Mouse (Mus musculus): ENCODE results near the gene Mafg. TPM values are rescaled to one million over a fixed set of nuclear protein-coding genes. Genes with fewer than 3 reads are reported as not detected.
"Not testable (repeated sequence)": the region's sequence is repeated elsewhere in the genome, so short reads cannot be mapped to it uniquely, and the experiment has no call there.

Mafg gene
- polyA plus RNA-seq (2016; fragmentation: Nextera tagmentation; extraction: Ambion mirVana): 20.2 and 22.7 TPM in 2 replicates

DNA sequence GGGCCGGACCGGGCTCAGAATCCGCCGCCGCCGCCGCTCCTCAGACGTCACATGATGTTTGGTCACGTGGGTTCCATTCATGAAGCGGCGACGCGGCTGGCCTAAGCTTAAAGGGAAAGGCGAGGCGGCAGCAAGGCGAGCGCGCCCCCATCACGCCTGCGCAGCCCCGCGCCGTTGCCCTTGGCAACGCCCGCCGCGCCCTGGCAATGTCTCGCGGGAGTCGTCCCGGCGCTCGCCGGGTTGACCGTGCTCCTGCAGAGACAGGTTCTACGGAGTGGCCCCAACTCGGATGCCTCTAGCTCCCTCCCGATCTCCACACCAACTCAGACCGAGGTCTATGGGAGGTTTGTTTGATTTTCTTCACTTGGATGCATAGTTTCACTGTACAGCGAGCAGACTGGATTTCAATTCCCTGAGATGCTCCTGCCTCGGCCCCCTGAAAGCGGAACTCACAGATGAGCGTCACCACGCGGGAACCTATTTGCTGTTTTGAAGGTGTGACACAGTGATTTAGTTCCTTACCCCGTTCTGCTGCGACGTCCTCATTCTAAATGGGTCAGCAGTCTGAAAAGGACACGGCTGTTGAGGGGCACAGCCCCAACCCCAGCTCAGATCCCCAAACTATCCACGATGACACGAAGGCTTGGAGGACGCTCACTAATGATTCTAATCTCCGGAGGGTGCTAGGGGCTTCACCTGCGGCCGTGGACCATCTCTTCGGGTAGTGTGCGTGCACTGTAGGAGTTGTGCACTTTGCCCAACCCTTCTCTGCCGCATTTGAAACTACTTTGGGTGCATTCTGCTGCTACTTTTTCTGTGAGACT, at the start of gene Mafg:
Gene Mafg, minus strand, starts transcription at position 81 of the 824 bp plus-strand sequence.
- 11% methylated on average over 58 of the region's 58 CpGs for WGBS
- Histone ChIP-seq H3K9me3 (no peaks in the 10 kb centered on the region), H3K27me3 (ENCODE audit: poor library complexity, severe bottlenecking) (no peaks in the 10 kb centered on the region), H3K36me3 (replicated peaks) (peaks cover 17% of the 10 kb centered on the region), H3K4me3 (peak within 1 kb of the TSS; percentile 96), H3K27ac (peak within 1 kb of the TSS; percentile 97), H3K4me1 (peaks cover 69% of the 10 kb centered on the region)
- DNase-seq (ENCODE audit: extremely low spot score, low spot score): peak; percentile 94

- Histone ChIP-seq H3K27me3 (ENCODE audit: poor library complexity, severe bottlenecking) (no peaks in the 10 kb centered on the region), H3K4me3 (no peak overlapping the region)
- 95% methylated on average over 5 of the region's 5 CpGs for WGBS
These were observed 49.3 kb upstream of the Mafg start for GRCm38 (mm10) chr11:120682683-120683082.

GRCm38 (mm10) chr11:120679909-120680308, 46.5 kb upstream of the Mafg start:
- H3K4me1 ChIP-seq: 0 out of 2 replicates have a peak, but pooled peaks cover 4% of the 10 kb centered on the region
- no peak overlapping the region for H3K4me3 ChIP-seq
- H3K27ac ChIP-seq: no peak overlapping the region
- 85% methylated on average over 3 of the region's 3 CpGs for WGBS
- H3K36me3 ChIP-seq (replicated peaks): peaks cover 88% of the 10 kb centered on the region
- H3K27me3 ChIP-seq (ENCODE audit: poor library complexity, severe bottlenecking): no peaks in the 10 kb centered on the region
- H3K9me3 ChIP-seq: no peaks in the 10 kb centered on the region
- DNase-seq (ENCODE audit: extremely low spot score, low spot score): no peak

More at GRCm38 (mm10) chr11:120682683-120683082, 49.3 kb upstream of the Mafg start:
- no peak for DNase-seq (ENCODE audit: extremely low spot score, low spot score)
- Histone ChIP-seq H3K9me3 (no peaks in the 10 kb centered on the region), H3K36me3 (replicated peaks) (peaks cover 90% of the 10 kb centered on the region), H3K4me1 (no peaks in the 10 kb centered on the region), H3K27ac (no peak overlapping the region)

GRCm38 (mm10) chr11:120676951-120677350, 43.6 kb upstream of the Mafg start:
- Histone ChIP-seq H3K9me3 (no peaks in the 10 kb centered on the region), H3K4me1 (peaks cover 28% of the 10 kb centered on the region), H3K27me3 (ENCODE audit: poor library complexity, severe bottlenecking) (no peaks in the 10 kb centered on the region), H3K4me3 (no peak overlapping the region), H3K27ac (no peak overlapping the region), H3K36me3 (replicated peaks) (peaks cover 72% of the 10 kb centered on the region)
- whole genome bisulfite sequencing: 98% methylated on average over 4 of the region's 4 CpGs
- DNase-seq (ENCODE audit: extremely low spot score, low spot score): no peak

- H3K4me3 ChIP-seq; H3K27me3 ChIP-seq (ENCODE audit: poor library complexity, severe bottlenecking); H3K9me3 ChIP-seq; H3K27ac ChIP-seq; DNase-seq (ENCODE audit: extremely low spot score, low spot score): not testable (repeated sequence)
- WGBS: 80% methylated on average over 5 of the region's 5 CpGs
- peaks cover 63% of the 10 kb centered on the region for H3K36me3 ChIP-seq (replicated peaks)
- H3K4me1 ChIP-seq: peaks cover 28% of the 10 kb centered on the region
These were observed 42.5 kb upstream of the Mafg start for GRCm38 (mm10) chr11:120675875-120676274.

DNA sequence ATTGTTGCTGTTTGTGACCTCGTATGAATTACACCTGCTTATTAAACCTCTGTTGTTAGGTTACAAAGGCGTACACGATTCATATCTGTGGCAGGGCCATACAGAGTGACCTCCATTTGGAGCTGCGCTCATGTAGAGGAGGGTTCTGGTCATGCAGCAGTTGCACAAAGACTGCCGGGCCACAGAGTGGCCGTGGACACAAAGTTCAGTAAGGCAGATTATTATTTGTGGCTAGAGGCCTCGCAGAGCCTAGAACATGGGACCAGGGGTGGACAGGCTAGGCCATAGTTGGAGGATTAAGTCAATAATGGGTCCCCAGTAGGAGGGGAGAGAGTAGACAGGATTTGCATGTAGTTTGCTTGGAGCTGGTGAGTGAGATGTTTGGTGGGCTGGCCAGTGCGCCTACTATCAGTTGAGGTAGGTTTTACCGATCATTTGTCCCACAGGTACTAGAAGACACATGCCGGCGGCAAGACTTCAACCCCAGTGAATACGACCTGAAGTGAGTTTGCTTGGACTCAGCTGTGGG, 40.3 kb upstream of the Mafg start:
- no peaks in the 10 kb centered on the region for H3K27me3 ChIP-seq (ENCODE audit: poor library complexity, severe bottlenecking)
- peaks cover 41% of the 10 kb centered on the region for H3K36me3 ChIP-seq (replicated peaks)
- WGBS: 44% methylated on average over 12 of the region's 12 CpGs
- H3K4me1 ChIP-seq: peaks cover 28% of the 10 kb centered on the region
- peak overlapping the region; percentile 73 for H3K4me3 ChIP-seq
- no peaks in the 10 kb centered on the region for H3K9me3 ChIP-seq
- DNase-seq (ENCODE audit: extremely low spot score, low spot score): no peak
- peak overlapping the region; percentile 97 for H3K27ac ChIP-seq

- Histone ChIP-seq H3K9me3 (no peaks in the 10 kb centered on the region), H3K27me3 (ENCODE audit: poor library complexity, severe bottlenecking) (no peaks in the 10 kb centered on the region)
- WGBS: 1% methylated on average over 83 of the region's 83 CpGs
These were observed 39.5 kb upstream of the Mafg start, which contains the start of gene Aspscr1 for GRCm38 (mm10) chr11:120672687-120673593. Aspscr1 (plus strand) TSS chr11:120672973.

DNA sequence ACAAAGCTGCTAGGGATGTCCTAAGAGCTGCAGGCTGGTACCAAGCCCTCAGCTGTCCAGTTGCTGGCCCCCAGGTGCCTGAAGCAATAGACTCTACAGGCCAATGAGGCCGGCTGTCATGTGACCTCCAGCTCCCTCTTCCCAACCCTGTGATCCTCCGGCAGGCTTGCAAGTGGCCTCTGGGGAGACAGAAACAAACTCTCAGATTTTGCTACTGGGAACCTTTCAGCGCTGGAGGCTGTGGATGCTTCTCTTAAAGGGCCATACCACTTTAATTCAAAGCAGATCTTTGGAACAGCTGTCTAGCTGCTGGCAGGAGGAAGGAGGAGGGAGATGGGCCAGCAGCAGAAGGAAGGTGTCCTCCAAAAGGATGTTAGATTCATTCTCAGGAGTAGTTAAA, 33.2 kb upstream of the Mafg start:
- no peak overlapping the region for H3K4me3 ChIP-seq
- H3K36me3 ChIP-seq (replicated peaks): no peaks in the 10 kb centered on the region
- WGBS: 6% methylated on average over 3 of the region's 3 CpGs
- H3K4me1 ChIP-seq: peaks cover 23% of the 10 kb centered on the region
- DNase-seq (ENCODE audit: extremely low spot score, low spot score): peak; percentile 31
- H3K27ac ChIP-seq: no peak overlapping the region
- H3K27me3 ChIP-seq (ENCODE audit: poor library complexity, severe bottlenecking): peaks cover 44% of the 10 kb centered on the region
- no peaks in the 10 kb centered on the region for H3K9me3 ChIP-seq

More at GRCm38 (mm10) chr11:120672687-120673593, 39.5 kb upstream of the Mafg start, which contains the start of gene Aspscr1:
- Histone ChIP-seq H3K27ac (peak within 1 kb of the TSS; percentile 97), H3K4me1 (peaks cover 28% of the 10 kb centered on the region), H3K4me3 (peak within 1 kb of the TSS; percentile 73), H3K36me3 (replicated peaks) (peaks cover 34% of the 10 kb centered on the region)
- peak; percentile 94 for DNase-seq (ENCODE audit: extremely low spot score, low spot score)

DNA sequence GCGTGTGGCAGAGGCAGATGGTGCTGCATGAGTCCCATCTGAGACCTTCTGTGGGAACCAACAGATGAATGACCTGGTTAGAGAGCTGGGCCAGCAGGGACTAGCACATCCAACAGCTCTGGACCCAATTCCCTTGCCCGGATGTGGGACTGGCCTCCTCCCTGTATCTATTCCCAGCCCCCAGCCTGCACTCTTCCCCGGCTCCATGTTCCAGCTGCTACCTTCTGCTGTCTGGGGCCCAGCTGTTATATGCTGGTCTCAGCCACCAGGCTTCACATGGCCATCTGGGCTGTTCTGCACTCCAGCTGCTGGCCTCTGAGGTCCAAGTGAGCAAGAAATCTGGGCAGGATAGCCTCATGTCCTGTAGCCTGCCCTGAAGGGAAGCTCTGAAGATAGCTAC, 32.0 kb upstream of the Mafg start:
- 86% methylated on average over 3 of the region's 3 CpGs for WGBS
- Histone ChIP-seq H3K36me3 (replicated peaks) (no peaks in the 10 kb centered on the region), H3K27me3 (ENCODE audit: poor library complexity, severe bottlenecking) (peaks cover 57% of the 10 kb centered on the region), H3K4me3 (no peak overlapping the region), H3K27ac (no peak overlapping the region), H3K9me3 (no peaks in the 10 kb centered on the region), H3K4me1 (peaks cover 34% of the 10 kb centered on the region)
- no peak for DNase-seq (ENCODE audit: extremely low spot score, low spot score)

GRCm38 (mm10) chr11:120663714-120664113, 30.3 kb upstream of the Mafg start:
- Histone ChIP-seq H3K4me1 (peaks cover 51% of the 10 kb centered on the region), H3K4me3 (no peak overlapping the region), H3K27me3 (ENCODE audit: poor library complexity, severe bottlenecking) (peaks cover 73% of the 10 kb centered on the region), H3K36me3 (replicated peaks) (no peaks in the 10 kb centered on the region), H3K27ac (no peak overlapping the region), H3K9me3 (no peaks in the 10 kb centered on the region)
- WGBS: 75% methylated on average over 5 of the region's 5 CpGs
- no peak for DNase-seq (ENCODE audit: extremely low spot score, low spot score)

DNA sequence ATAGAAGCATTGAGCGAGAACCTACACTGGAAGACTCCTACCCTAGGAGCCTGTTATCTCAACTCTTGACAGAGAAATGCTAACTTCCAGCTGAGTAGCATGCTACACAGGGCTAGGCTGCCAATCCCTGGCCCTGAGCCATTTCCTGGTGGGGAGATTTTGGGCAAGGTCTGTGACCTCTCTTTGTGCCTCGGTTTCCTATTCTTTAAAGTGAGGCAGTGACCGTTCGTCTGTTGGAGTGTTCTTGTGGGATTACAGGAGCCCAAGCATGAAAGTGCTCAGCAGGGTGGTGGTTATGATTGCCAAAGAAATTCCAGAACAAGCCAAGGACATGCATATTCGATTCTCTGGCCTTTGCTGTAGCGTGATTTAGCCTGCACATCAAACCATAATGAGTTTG, 29.4 kb upstream of the Mafg start:
- Histone ChIP-seq H3K27me3 (ENCODE audit: poor library complexity, severe bottlenecking) (peaks cover 83% of the 10 kb centered on the region), H3K4me1 (peaks cover 54% of the 10 kb centered on the region), H3K4me3 (no peak overlapping the region), H3K27ac (no peak overlapping the region), H3K36me3 (replicated peaks) (no peaks in the 10 kb centered on the region), H3K9me3 (no peaks in the 10 kb centered on the region)
- no peak for DNase-seq (ENCODE audit: extremely low spot score, low spot score)
- WGBS: 57% methylated on average over 6 of the region's 6 CpGs

- no peaks in the 10 kb centered on the region for H3K36me3 ChIP-seq (replicated peaks)
- peak; percentile 28 for DNase-seq (ENCODE audit: extremely low spot score, low spot score)
- peaks cover 97% of the 10 kb centered on the region for H3K27me3 ChIP-seq (ENCODE audit: poor library complexity, severe bottlenecking)
- H3K4me3 ChIP-seq: peak within 1 kb of the TSS; percentile 53
- H3K9me3 ChIP-seq: no peaks in the 10 kb centered on the region
- H3K27ac ChIP-seq: peak within 1 kb of the TSS; percentile 65
- under 1% methylated on average over 35 of the region's 35 CpGs for WGBS
- peaks cover 45% of the 10 kb centered on the region for H3K4me1 ChIP-seq
These were observed 27.7 kb upstream of the Mafg start, which contains the start of gene Notum for GRCm38 (mm10) chr11:120661076-120661460. Notum (minus strand) TSS chr11:120661175.
